In genomic region chr10:62230708-62231394, GRCm38 (mm10) we compare ENCODE assay signal across 8 mouse cellular contexts. TPM values are rescaled to one million over a fixed set of nuclear protein-coding genes. Genes with fewer than 3 reads are reported as not detected.
DNase-seq lines count a peak whose midpoint lies in the region; ATAC-seq and TF ChIP-seq lines count a peak whose summit lies in the region.

Gene Tspan15 (minus strand): TSS chr10:62231251.

- no peaks in the 10 kb centered on the region for H3K9me3 ChIP-seq in embryonic facial prominence, embryonic 10.5 days
- no peaks in the 10 kb centered on the region for H3K9me3 ChIP-seq in intestine, postnatal 0 days (ENCODE audit: control insufficient read depth)
- no peaks in the 10 kb centered on the region for H3K9me3 ChIP-seq in midbrain, embryonic 11.5 days (ENCODE audit: control insufficient read depth, low read length)

- TF ChIP-seq CTCF in intestine, postnatal 0 days (IDR thresholded peaks at IDR 0.05; ENCODE audit: low read depth), result 0 out of 2 replicates have a peak, but pooled peaks have one; percentile 2

- under 1% methylated on average over 59 of the region's 59 CpGs for WGBS in embryonic facial prominence, embryonic 10.5 days
- under 1% methylated on average over 59 of the region's 59 CpGs for WGBS in intestine, postnatal 0 days
- under 1% methylated on average over 57 of the region's 59 CpGs for WGBS in midbrain, embryonic 11.5 days

- H3K4me3 ChIP-seq in embryonic facial prominence, embryonic 10.5 days, result peak within 1 kb of the TSS; percentile 71
- peak within 1 kb of the TSS; percentile 83 for H3K4me3 ChIP-seq in intestine, postnatal 0 days (ENCODE audit: low read depth, low read length)
- H3K4me3 ChIP-seq in midbrain, embryonic 11.5 days (ENCODE audit: low read depth, low read length), result peak within 1 kb of the TSS; percentile 58

- H3K4me2 ChIP-seq in intestine, postnatal 0 days (replicated peaks; ENCODE audit: low read depth), result peak within 1 kb of the TSS; percentile 85
- H3K4me2 ChIP-seq in midbrain, embryonic 11.5 days, result peak within 1 kb of the TSS; percentile 92

- no peaks in the 10 kb centered on the region for H3K36me3 ChIP-seq in embryonic facial prominence, embryonic 10.5 days (replicated peaks)
- no peaks in the 10 kb centered on the region for H3K36me3 ChIP-seq in intestine, postnatal 0 days (ENCODE audit: control insufficient read depth, insufficient read depth)
- H3K36me3 ChIP-seq in midbrain, embryonic 11.5 days (ENCODE audit: control insufficient read depth, insufficient read depth, low read length), result no peaks in the 10 kb centered on the region

- intact Hi-C loops in left cerebral cortex, postnatal 36 days (cut with DNase I), result no loop called here

- H3K27me3 ChIP-seq in embryonic facial prominence, embryonic 10.5 days (replicated peaks; ENCODE audit: low read depth, poor library complexity, severe bottlenecking), result peaks cover 36% of the 10 kb centered on the region
- no peaks in the 10 kb centered on the region for H3K27me3 ChIP-seq in intestine, postnatal 0 days (replicated peaks; ENCODE audit: control insufficient read depth, insufficient read depth, low read length)
- H3K27me3 ChIP-seq in midbrain, embryonic 11.5 days (ENCODE audit: control insufficient read depth, insufficient read depth, low read length), result no peaks in the 10 kb centered on the region; the same call in none of the 2 replicates

- H3K9ac ChIP-seq in intestine, postnatal 0 days (ENCODE audit: low read depth, low read length), result peak within 1 kb of the TSS; percentile 64
- peak within 1 kb of the TSS; percentile 65 for H3K9ac ChIP-seq in midbrain, embryonic 11.5 days (ENCODE audit: low read length)

- H3K27ac ChIP-seq in embryonic facial prominence, embryonic 10.5 days (replicated peaks), result peak within 1 kb of the TSS; percentile 80
- peak within 1 kb of the TSS; percentile 37 for H3K27ac ChIP-seq in intestine, postnatal 0 days (ENCODE audit: low read depth, low read length)
- no peak within 1 kb of the TSS for H3K27ac ChIP-seq in midbrain, embryonic 11.5 days (ENCODE audit: low read depth, low read length)

- H3K4me1 ChIP-seq in embryonic facial prominence, embryonic 10.5 days, result peaks cover 46% of the 10 kb centered on the region
- 0 out of 2 replicates have a peak, but pooled peaks cover 6% of the 10 kb centered on the region for H3K4me1 ChIP-seq in intestine, postnatal 0 days (replicated peaks; ENCODE audit: control insufficient read depth, insufficient read depth, low read length)
- peaks cover 3% of the 10 kb centered on the region; the same call in 1 of the 2 replicates for H3K4me1 ChIP-seq in midbrain, embryonic 11.5 days (ENCODE audit: control insufficient read depth, insufficient read depth, low read length)

- DNase-seq in adrenal gland, postnatal 25 days, result peak; percentile 98
- peak; percentile 98 for DNase-seq in embryonic facial prominence, embryonic 10.5 days (ENCODE audit: low spot score)
- no peak for DNase-seq in gonadal fat pad, adult 2 months (ENCODE audit: low read depth)
- peak; percentile 82 to 84 for DNase-seq in left cerebral cortex, postnatal 36 days (ENCODE audit: low spot score in 2 of 2)
- DNase-seq in midbrain, embryonic 11.5 days (ENCODE audit: low spot score, missing footprints), result peak; percentile 99
- peak; percentile 80 for DNase-seq in skeletal muscle tissue, adult 2 months (ENCODE audit: low read depth, low spot score)

- peak; percentile 92 for ATAC-seq in intestine, postnatal 0 days
- ATAC-seq in midbrain, embryonic 11.5 days (ENCODE audit: low FRiP score), result peak; percentile 97
- ATAC-seq in inflammation-experienced regulatory T-cells, adult 6 months, result no peak

RNA-seq across cellular contexts. Expression of gene Tspan15, which starts in this region (rescaled TPM):
- 22.1 and 31.0 TPM in 2 replicates for total RNA-seq in adrenal gland, postnatal 25 days (2021)
- 21.8 and 22.3 TPM in 2 replicates for polyA plus RNA-seq in embryonic facial prominence, embryonic 10.5 days (2016; fragmentation: Nextera tagmentation; extraction: Ambion mirVana)
- 112 and 132 TPM in 2 replicates for polyA plus RNA-seq in gonadal fat pad, adult 2 months (2012; rRNA removed)
- polyA plus RNA-seq in intestine, postnatal 0 days (2015; fragmentation: Nextera tagmentation; extraction: Ambion mirVana), result 96.8 and 100 TPM in 2 replicates
- 10 to 100 TPM; 11.6 to 14.2 TPM for total RNA-seq in left cerebral cortex, postnatal 36 days (2021)
- 8.6 and 9.3 TPM in 2 replicates for polyA plus RNA-seq in midbrain, embryonic 11.5 days (2014; fragmentation: Nextera tagmentation; extraction: Ambion mirVana)
- not detected for polyA plus RNA-seq in inflammation-experienced regulatory T-cells, adult 6 months (2017; shearing (Covaris generic))
